Mouse (Mus musculus) spleen, postnatal 10 days (tissue): ENCODE data around the gene Gm8104.
"Not testable (repeated sequence)": the region's sequence is repeated elsewhere in the genome, so short reads cannot be mapped to it uniquely, and the experiment has no call there.

Experiments
- DNase-seq, 2 experiments: peaks; one replicate each; pipeline ENCODE4 v3.0.0; 2021 to 2022; ENCODE audit warnings: low spot score in 2 of 2

Gm8104 gene

GRCm38 (mm10) chr14:43100301-43100700 is at the start of gene Gm8104:
TSS of gene Gm8104 (plus strand) at chr14:43100601.
- DNase-seq: not testable (repeated sequence)

GRCm38 (mm10) chr14:43058063-43058462 is 42.3 kb upstream of the Gm8104 start:
- DNase-seq: peak in 1 of 2 experiments; percentile 12

- DNase-seq: not testable (repeated sequence)
These were observed 40.2 kb upstream of the Gm8104 start for GRCm38 (mm10) chr14:43060179-43060578.

GRCm38 (mm10) chr14:43076543-43076942 is 23.9 kb upstream of the Gm8104 start, which contains the start of gene Gm8094:
TSS of gene Gm8094 (minus strand) at chr14:43076643.
- DNase-seq: not testable (repeated sequence)

GRCm38 (mm10) chr14:43084936-43085730 is 15.3 kb upstream of the Gm8104 start:
- DNase-seq: peak in 1 of 2 experiments; percentile 11

GRCm38 (mm10) chr14:43089103-43089919 is 11.1 kb upstream of the Gm8104 start:
- DNase-seq: not testable (repeated sequence)

GRCm38 (mm10) chr14:43119673-43120072 is 19.3 kb downstream of the Gm8104 start:
- DNase-seq: not testable (repeated sequence)

- DNase-seq: not testable (repeated sequence)
These were observed 25.9 kb downstream of the Gm8104 start for GRCm38 (mm10) chr14:43126286-43126685.
